8 mouse cellular contexts compared by ENCODE assay signal in the genomic region with DNA sequence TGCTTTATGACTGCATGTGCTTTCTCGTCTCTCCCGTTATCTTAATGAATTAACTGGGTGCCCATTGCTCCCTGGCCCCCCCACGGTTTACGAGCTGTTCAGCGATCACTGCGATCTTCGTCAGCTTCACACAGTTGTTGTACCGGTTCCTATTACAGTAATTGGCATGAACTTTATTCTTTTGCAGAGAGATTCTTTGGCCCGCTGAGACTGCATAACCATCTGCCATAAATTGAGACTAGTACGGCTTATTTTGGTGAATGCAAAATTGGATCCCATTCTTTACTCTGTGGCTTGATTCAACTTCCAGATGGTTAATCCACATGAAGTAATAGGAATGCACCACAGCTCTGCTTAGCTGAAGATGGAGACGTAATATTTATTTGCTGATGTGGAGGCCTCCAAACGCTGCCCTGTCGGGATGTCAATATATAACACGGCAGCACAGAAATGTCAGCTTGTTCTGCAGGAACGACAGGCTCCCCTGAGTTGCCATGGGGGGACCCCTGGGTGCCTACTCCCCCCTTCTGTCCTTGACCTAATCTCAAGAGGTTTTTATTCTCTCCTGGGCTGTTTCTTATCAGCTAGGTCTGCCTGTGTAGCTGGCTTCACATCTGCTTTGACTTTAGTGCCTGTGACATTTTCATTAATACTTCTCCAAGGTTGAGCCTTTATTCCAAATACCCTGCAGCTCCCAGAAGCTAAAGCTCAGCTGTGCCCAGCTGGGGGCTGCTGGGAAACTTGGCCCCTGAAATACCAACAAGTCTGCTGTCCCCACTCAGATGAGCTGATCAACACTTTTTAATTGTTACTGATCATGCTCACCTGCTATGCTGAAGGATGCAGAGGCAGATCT. TPM values are rescaled to one million over a fixed set of nuclear protein-coding genes. Genes with fewer than 3 reads are reported as not detected.
DNase-seq lines count a peak whose midpoint lies in the region; ATAC-seq lines count a peak whose summit lies in the region.

No protein-coding gene starts in this region.

- peak; percentile 20 for DNase-seq in cerebellum, adult 8-10 months
- DNase-seq in cerebellum, postnatal 14 days = no peak
- DNase-seq in neural tube, embryonic 11.5 days (ENCODE audit: low spot score) = peak; percentile 24
- no peak for DNase-seq in neural tube, embryonic 10.5 days (ENCODE audit: extremely low spot score, low spot score)
- DNase-seq in layer of hippocampus, postnatal 36 days = peak; percentile 39 to 50
- DNase-seq in left cerebral cortex, adult 8-10 months (ENCODE audit: low spot score in 2 of 2) = no peak

- H3K27me3 ChIP-seq in neural tube, embryonic 11.5 days (ENCODE audit: control insufficient read depth, insufficient read depth, low read length) = no peaks in the 10 kb centered on the region
- H3K27me3 ChIP-seq in stomach, embryonic 16.5 days (ENCODE audit: control insufficient read depth, insufficient read depth, low read length) = no peaks in the 10 kb centered on the region

- no peaks in the 10 kb centered on the region for H3K9me3 ChIP-seq in neural tube, embryonic 11.5 days (ENCODE audit: control insufficient read depth, low read length)
- H3K9me3 ChIP-seq in stomach, embryonic 16.5 days (replicated peaks; ENCODE audit: control insufficient read depth, low read length) = no peaks in the 10 kb centered on the region

- H3K4me3 ChIP-seq in neural tube, embryonic 11.5 days (ENCODE audit: low read depth, low read length) = peak overlapping the region; percentile 10; the same call in 1 of the 2 replicates
- 0 out of 2 replicates have a peak overlapping the region, but pooled peaks have one; percentile 12 for H3K4me3 ChIP-seq in stomach, embryonic 16.5 days (replicated peaks; ENCODE audit: low read length)

- H3K4me1 ChIP-seq in neural tube, embryonic 11.5 days (ENCODE audit: control insufficient read depth, insufficient read depth, low read length) = peaks cover 24% of the 10 kb centered on the region
- H3K4me1 ChIP-seq in stomach, embryonic 16.5 days (ENCODE audit: control insufficient read depth, insufficient read depth, low read length) = peaks cover 38% of the 10 kb centered on the region

- WGBS in neural tube, embryonic 11.5 days = 18% methylated on average over 15 of the region's 15 CpGs
- WGBS in stomach, embryonic 16.5 days = 8% methylated on average over 15 of the region's 15 CpGs

- peak overlapping the region; percentile 60 for H3K27ac ChIP-seq in neural tube, embryonic 11.5 days (ENCODE audit: low read depth, low read length)
- H3K27ac ChIP-seq in stomach, embryonic 16.5 days (ENCODE audit: low read length) = peak overlapping the region; percentile 60

- H3K9ac ChIP-seq in neural tube, embryonic 11.5 days (ENCODE audit: low read length) = peak overlapping the region; percentile 39
- peak overlapping the region; percentile 26; the same call in 1 of the 2 replicates for H3K9ac ChIP-seq in stomach, embryonic 16.5 days (ENCODE audit: low read length)

- ATAC-seq in neural tube, embryonic 11.5 days (ENCODE audit: insufficient read depth, low FRiP score, low TSS enrichment) = 0 out of 2 replicates have a peak, but pooled peaks have one; percentile 5
- no peak for ATAC-seq in stomach, embryonic 16.5 days (ENCODE audit: insufficient read depth, low FRiP score)
- ATAC-seq in CD4-positive, CD25-positive, alpha-beta regulatory T cell, adult 4 months = no peak

- peak overlapping the region; percentile 45 for H3K4me2 ChIP-seq in neural tube, embryonic 11.5 days (ENCODE audit: low read depth)
- peak overlapping the region; percentile 48 for H3K4me2 ChIP-seq in stomach, embryonic 16.5 days (ENCODE audit: low read depth, low read length)

- H3K36me3 ChIP-seq in neural tube, embryonic 11.5 days (ENCODE audit: control insufficient read depth, insufficient read depth, low read length) = peaks cover 1% of the 10 kb centered on the region; the same call in 1 of the 2 replicates
- no peaks in the 10 kb centered on the region for H3K36me3 ChIP-seq in stomach, embryonic 16.5 days (ENCODE audit: control insufficient read depth, insufficient read depth, low read length)

RNA-seq across cellular contexts. Expression of gene Mn1, which starts 22.7 kb away (rescaled TPM):
- 25.6 and 27.3 TPM in 2 replicates for polyA plus RNA-seq in neural tube, embryonic 11.5 days (2014; fragmentation: Nextera tagmentation; extraction: Ambion mirVana)
- total RNA-seq in layer of hippocampus, postnatal 36 days (2021) = 10 to 100 TPM; 34.2 to 38.1 TPM
- 11.1 and 11.7 TPM in 2 replicates for polyA plus RNA-seq in stomach, embryonic 16.5 days (2015; fragmentation: Nextera tagmentation; extraction: Ambion mirVana)
- polyA plus RNA-seq in CD4-positive, CD25-positive, alpha-beta regulatory T cell, adult 4 months (2017; shearing (Covaris generic)) = not detected
- 10 to 100 TPM; 52.4 to 55.5 (median 53.9) TPM for total RNA-seq in left cerebral cortex, adult 8-10 months (2022)

Comparison
In these comparisons a context has a peak if more than half of its experiments do, and no peak if none do; other contexts are left out.
1. DNase-seq: peak in cerebellum, adult 8-10 months (single experiment), neural tube, embryonic 11.5 days (single experiment) and layer of hippocampus, postnatal 36 days (2 of 2); none in cerebellum, postnatal 14 days (0 of 2), neural tube, embryonic 10.5 days (single experiment) and left cerebral cortex, adult 8-10 months (0 of 2).
2. RNA of gene Mn1, which starts 22.7 kb away (polyA plus RNA-seq): 25.6 to 27.3 TPM in neural tube, embryonic 11.5 days and 11.1 to 11.7 TPM in stomach, embryonic 16.5 days; not detected in CD4-positive, CD25-positive, alpha-beta regulatory T cell, adult 4 months; every median in the first group is over 10 times any median in the second.